Mouse (Mus musculus) forebrain, postnatal 0 days (tissue): Measurements from ENCODE around the gene Sec22a. TPM values are rescaled to one million over a fixed set of nuclear protein-coding genes. Genes with fewer than 3 reads are reported as not detected.

Experiments
- ATAC-seq: fragments of 200-750 bp; cut with Nextera tagmentation; 2 replicates; pipeline ENCODE4 v1.8.0; 2017; ENCODE audit warnings: mild to moderate bottlenecking, moderate library complexity
- DNase-seq: peaks from one replicate; pipeline ENCODE4 v3.0.0-alpha.2; 2015
- H3K27ac ChIP-seq: fragments of 300-500 bp; sonication (generic); 2 replicates; pipeline ENCODE4 v1.5.1; 2014; ENCODE audit warnings: low read depth, mild to moderate bottlenecking, antibody characterized with exemption, low read length, moderate library complexity, mixed read lengths
- H3K27me3 ChIP-seq: fragments of 300-500 bp; sonication (generic); 2 replicates; pipeline ENCODE4 v1.6.1; 2014; ENCODE audit warnings: mild to moderate bottlenecking, low read length, mixed read lengths; ENCODE audit not compliant: insufficient read depth
- H3K36me3 ChIP-seq: fragments of 300-500 bp; sonication (generic); 2 replicates; pipeline ENCODE4 v1.6.1; 2014; ENCODE audit warnings: mild to moderate bottlenecking, moderate library complexity; ENCODE audit not compliant: insufficient read depth
- H3K4me1 ChIP-seq: fragments of 300-500 bp; sonication (generic); 2 replicates; pipeline ENCODE4 v1.6.1; 2014; ENCODE audit warnings: antibody characterized with exemption; ENCODE audit not compliant: insufficient read depth
- H3K4me2 ChIP-seq: fragments of 300-500 bp; sonication (generic); 2 replicates; pipeline ENCODE4 v1.6.1; 2014; ENCODE audit warnings: low read depth, mild to moderate bottlenecking, moderate library complexity
- H3K4me3 ChIP-seq: fragments of 300-500 bp; sonication (generic); 2 replicates; pipeline ENCODE4 v1.5.1; 2014; ENCODE audit warnings: low read depth, low read length, mixed read lengths
- H3K9ac ChIP-seq: fragments of 300-500 bp; sonication (generic); 2 replicates; pipeline ENCODE4 v1.6.1; 2014; ENCODE audit warnings: mild to moderate bottlenecking
- H3K9me3 ChIP-seq: fragments of 300-500 bp; sonication (generic); 2 replicates; pipeline ENCODE4 v1.6.1; 2016; ENCODE audit warnings: low read length
- CTCF ChIP-seq: sonication (generic); IDR thresholded peaks from 2 replicates; pipeline ENCODE4 v1.5.1; 2016; ENCODE audit warnings: antibody characterized with exemption, control low read depth, low read depth
- WGBS: fragments of 180-500 bp; shearing (Covaris S2); extraction: QIAGEN DNeasy Blood & Tissue Kit; methylation state at CpG from one replicate; pipeline ENCODE4 v1.1.7; 2014; 5-methylcytosine and 5-hydroxymethylcytosine counted together
- polyA plus RNA-seq: library from polyadenylated mRNA; unstranded; fragments of >200 nt; fragmentation: Nextera tagmentation; extraction: Ambion mirVana; gene quantifications from 2 replicates; pipeline ENCODE4 v1.2.1, GENCODE M21; 2015
- total RNA-seq: library from RNA; depleted of rRNA; stranded (reverse); fragments of >200 nt; gene quantifications from 2 replicates; pipeline ENCODE4 v1.2.3, GENCODE M21; 2014; rRNA removed

Sec22a gene
- total RNA-seq (20.9 and 30.0 TPM in 2 replicates), polyA plus RNA-seq (43.7 and 45.6 TPM in 2 replicates)

- WGBS = under 1% methylated on average over 67 of the region's 67 CpGs
- no peaks in the 10 kb centered on the region; the same call in 1 of the 2 replicates for H3K36me3 ChIP-seq
- H3K4me1 ChIP-seq = 0 out of 2 replicates have a peak, but pooled peaks cover 11% of the 10 kb centered on the region
- peak within 1 kb of the TSS; percentile 79 for H3K27ac ChIP-seq
- no peaks in the 10 kb centered on the region for H3K9me3 ChIP-seq
- peak; percentile 3; the same call in 1 of the 2 replicates for TF ChIP-seq CTCF
- H3K27me3 ChIP-seq = no peaks in the 10 kb centered on the region
- ATAC-seq (peak; percentile 100), DNase-seq (peak; percentile 98)
- peak within 1 kb of the TSS; percentile 91 for H3K4me2 ChIP-seq
- peak within 1 kb of the TSS; percentile 92 for H3K4me3 ChIP-seq
- H3K9ac ChIP-seq = peak within 1 kb of the TSS; percentile 85
These were observed at the start of gene Sec22a for GRCm38 (mm10) chr16:35363150-35364062. Gene Sec22a, minus strand, starts transcription at chr16:35363918.

GRCm38 (mm10) chr16:35406706-35407105, 43.0 kb upstream of the Sec22a start:
- Histone ChIP-seq H3K27ac (no peak overlapping the region), H3K4me1 (no peaks in the 10 kb centered on the region), H3K9me3 (no peaks in the 10 kb centered on the region), H3K4me2 (no peak overlapping the region), H3K4me3 (no peak overlapping the region), H3K9ac (no peak overlapping the region), H3K36me3 (no peaks in the 10 kb centered on the region; the same call in 1 of the 2 replicates), H3K27me3 (no peaks in the 10 kb centered on the region)
- no peak for DNase-seq
- 82% methylated on average over 4 of the region's 4 CpGs for WGBS
- no peak for ATAC-seq
- TF ChIP-seq CTCF = no peak

GRCm38 (mm10) chr16:35406166-35406565, 42.4 kb upstream of the Sec22a start:
- Histone ChIP-seq H3K4me3 (no peak overlapping the region), H3K9me3 (no peaks in the 10 kb centered on the region), H3K4me1 (no peaks in the 10 kb centered on the region), H3K36me3 (no peaks in the 10 kb centered on the region; the same call in 1 of the 2 replicates), H3K27me3 (no peaks in the 10 kb centered on the region), H3K9ac (no peak overlapping the region), H3K4me2 (no peak overlapping the region), H3K27ac (no peak overlapping the region)
- ATAC-seq (no peak), DNase-seq (no peak)
- 74% methylated on average over 4 of the region's 4 CpGs for WGBS
- TF ChIP-seq CTCF = no peak

- H3K27me3 ChIP-seq = no peaks in the 10 kb centered on the region
- H3K4me2 ChIP-seq = no peak overlapping the region
- no peak overlapping the region for H3K4me3 ChIP-seq
- TF ChIP-seq CTCF = no peak
- ATAC-seq (no peak), DNase-seq (no peak)
- H3K9me3 ChIP-seq = no peaks in the 10 kb centered on the region
- no peaks in the 10 kb centered on the region; the same call in 1 of the 2 replicates for H3K36me3 ChIP-seq
- 81% methylated on average over 14 of the region's 14 CpGs for WGBS
- no peak overlapping the region for H3K9ac ChIP-seq
- no peak overlapping the region for H3K27ac ChIP-seq
- no peaks in the 10 kb centered on the region for H3K4me1 ChIP-seq
These were observed 41.8 kb upstream of the Sec22a start for GRCm38 (mm10) chr16:35405348-35406080.

GRCm38 (mm10) chr16:35404864-35405263, 41.1 kb upstream of the Sec22a start:
- Histone ChIP-seq H3K4me2 (no peak overlapping the region), H3K4me1 (no peaks in the 10 kb centered on the region), H3K36me3 (no peaks in the 10 kb centered on the region; the same call in 1 of the 2 replicates), H3K4me3 (no peak overlapping the region), H3K9me3 (no peaks in the 10 kb centered on the region), H3K27ac (no peak overlapping the region), H3K9ac (no peak overlapping the region), H3K27me3 (no peaks in the 10 kb centered on the region)
- ATAC-seq (no peak), DNase-seq (no peak)
- TF ChIP-seq CTCF = no peak
- WGBS = 43% methylated on average over 5 of the region's 5 CpGs

- H3K4me2 ChIP-seq = no peak overlapping the region
- WGBS = 88% methylated on average over 8 of the region's 8 CpGs
- H3K36me3 ChIP-seq = no peaks in the 10 kb centered on the region; the same call in 1 of the 2 replicates
These were observed 40.2 kb upstream of the Sec22a start for GRCm38 (mm10) chr16:35403891-35404290.

GRCm38 (mm10) chr16:35403356-35403755, 39.6 kb upstream of the Sec22a start:
- TF ChIP-seq CTCF = no peak
- no peaks in the 10 kb centered on the region; the same call in 1 of the 2 replicates for H3K36me3 ChIP-seq
- H3K9ac ChIP-seq = no peak overlapping the region
- H3K4me2 ChIP-seq = no peak overlapping the region
- H3K27me3 ChIP-seq = no peaks in the 10 kb centered on the region
- DNase-seq (peak; percentile 21), ATAC-seq (no peak)
- H3K27ac ChIP-seq = no peak overlapping the region
- WGBS = 73% methylated on average over 9 of the region's 9 CpGs
- H3K4me1 ChIP-seq = no peaks in the 10 kb centered on the region
- no peak overlapping the region for H3K4me3 ChIP-seq
- H3K9me3 ChIP-seq = no peaks in the 10 kb centered on the region

More at GRCm38 (mm10) chr16:35403891-35404290, 40.2 kb upstream of the Sec22a start:
- Histone ChIP-seq H3K9ac (no peak overlapping the region), H3K4me1 (no peaks in the 10 kb centered on the region), H3K27ac (no peak overlapping the region), H3K9me3 (no peaks in the 10 kb centered on the region), H3K4me3 (no peak overlapping the region), H3K27me3 (no peaks in the 10 kb centered on the region)
- TF ChIP-seq CTCF = no peak
- no peak for ATAC-seq
- no peak for DNase-seq
